Mouse (Mus musculus) erythroblast, embryonic 14.5 days (primary cell): ENCODE measurements around the gene Ogfod3. TPM values are rescaled to one million over a fixed set of nuclear protein-coding genes. Genes with fewer than 3 reads are reported as not detected.

Source experiments
- H3K27me3 ChIP-seq: 2 replicates; pipeline ENCODE4 v1.6.1; 2012; ENCODE audit warnings: inconsistent platforms; ENCODE audit not compliant: control insufficient read depth
- H3K36me3 ChIP-seq: 2 replicates; pipeline ENCODE4 v1.6.1; 2012; ENCODE audit warnings: mild to moderate bottlenecking, inconsistent platforms; ENCODE audit not compliant: control insufficient read depth
- H3K4me1 ChIP-seq: 2 replicates; pipeline ENCODE4 v1.6.1; 2012; ENCODE audit warnings: inconsistent platforms; ENCODE audit not compliant: control insufficient read depth
- H3K4me3 ChIP-seq: replicated peaks from 2 replicates; pipeline ENCODE3; 2012; ENCODE audit warnings: moderate library complexity, mild to moderate bottlenecking, inconsistent platforms
- H3K9me3 ChIP-seq: 2 replicates; pipeline ENCODE4 v1.6.1; 2012; ENCODE audit warnings: low read length, inconsistent platforms, mixed read lengths; ENCODE audit not compliant: control insufficient read depth
- GATA1 ChIP-seq: IDR thresholded peaks from 2 replicates; pipeline ENCODE4 v1.6.1; 2012; ENCODE audit warnings: low read length, inconsistent platforms, mixed read lengths
- TAL1 ChIP-seq: IDR thresholded peaks from 3 replicates; pipeline ENCODE4 v1.6.1; 2012; ENCODE audit warnings: low read length, inconsistent platforms, mixed read lengths
- polyA plus RNA-seq: library from polyadenylated mRNA; stranded (reverse); fragments of >175 nt; gene quantifications from 2 replicates; pipeline ENCODE4 v1.2.3, GENCODE M21; 2012

Gene Ogfod3
- polyA plus RNA-seq, 1 experiment: 1.4 TPM

- TF ChIP-seq TAL1 (no peak), GATA1 (no peak)
- no peaks in the 10 kb centered on the region for H3K36me3 ChIP-seq
- no peaks in the 10 kb centered on the region for H3K27me3 ChIP-seq
- no peak overlapping the region for H3K4me3 ChIP-seq
- peaks cover 26% of the 10 kb centered on the region for H3K4me1 ChIP-seq
- no peaks in the 10 kb centered on the region for H3K9me3 ChIP-seq
Observed at GRCm38 (mm10) chr11:121201436-121202198, 2.9 kb downstream of the Ogfod3 start.

GRCm38 (mm10) chr11:121200781-121201180 lies 3.7 kb downstream of the Ogfod3 start:
- H3K9me3 ChIP-seq: no peaks in the 10 kb centered on the region
- H3K4me1 ChIP-seq: peaks cover 26% of the 10 kb centered on the region
- no peak overlapping the region for H3K4me3 ChIP-seq
- H3K36me3 ChIP-seq: no peaks in the 10 kb centered on the region
- TF ChIP-seq TAL1 (no peak), GATA1 (no peak)
- no peaks in the 10 kb centered on the region for H3K27me3 ChIP-seq

DNA sequence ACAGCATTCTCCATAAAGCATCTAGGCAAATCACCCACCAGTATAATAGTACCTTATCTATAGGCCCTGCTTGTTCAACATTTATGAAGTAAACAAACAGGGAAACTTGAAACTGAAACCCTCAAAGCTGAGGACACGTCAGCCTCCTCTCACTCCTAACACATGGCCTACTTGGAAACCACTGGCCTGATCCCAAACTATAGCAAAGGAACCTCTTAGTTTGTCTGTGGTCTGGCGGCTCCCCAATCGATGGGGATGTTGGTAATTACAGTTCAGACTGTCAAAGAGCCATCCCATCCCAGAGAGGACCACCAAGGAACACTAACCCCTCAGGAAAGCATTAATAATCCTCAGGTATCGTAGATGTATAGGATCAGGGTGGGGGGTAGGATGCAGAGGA lies 4.7 kb downstream of the Ogfod3 start:
- Histone ChIP-seq H3K4me1 (peaks cover 21% of the 10 kb centered on the region), H3K4me3 (no peak overlapping the region)
- no peak for TF ChIP-seq GATA1
- TF ChIP-seq TAL1: no peak

DNA sequence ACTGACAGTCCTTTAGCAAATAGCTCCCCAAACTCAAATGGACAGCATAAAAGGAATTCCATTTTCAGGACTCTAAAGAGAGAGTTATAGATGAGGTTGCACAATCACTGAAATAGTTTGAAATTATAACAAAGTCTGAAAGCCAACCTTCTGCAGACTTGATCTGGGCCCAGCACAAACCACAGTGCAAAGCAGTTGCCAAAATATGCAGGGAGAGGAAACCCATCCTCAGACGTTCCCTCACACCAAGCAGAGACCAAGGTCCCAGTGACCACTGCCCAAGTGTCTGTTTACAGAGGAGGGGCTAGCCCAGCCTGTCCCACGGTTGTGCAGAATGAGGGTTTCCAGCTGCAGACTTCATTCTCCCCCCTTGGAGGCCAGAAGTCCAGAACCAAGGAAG lies 5.9 kb downstream of the Ogfod3 start:
- H3K4me1 ChIP-seq: peaks cover 9% of the 10 kb centered on the region
- H3K9me3 ChIP-seq: no peaks in the 10 kb centered on the region
- H3K4me3 ChIP-seq: no peak overlapping the region
- TF ChIP-seq GATA1 (no peak), TAL1 (no peak)
- H3K36me3 ChIP-seq: no peaks in the 10 kb centered on the region; the same call in 1 of the 2 replicates
- H3K27me3 ChIP-seq: no peaks in the 10 kb centered on the region

More for the DNA sequence above, 4.7 kb downstream of the Ogfod3 start:
- no peaks in the 10 kb centered on the region for H3K27me3 ChIP-seq
- no peaks in the 10 kb centered on the region for H3K36me3 ChIP-seq
- H3K9me3 ChIP-seq: no peaks in the 10 kb centered on the region

DNA sequence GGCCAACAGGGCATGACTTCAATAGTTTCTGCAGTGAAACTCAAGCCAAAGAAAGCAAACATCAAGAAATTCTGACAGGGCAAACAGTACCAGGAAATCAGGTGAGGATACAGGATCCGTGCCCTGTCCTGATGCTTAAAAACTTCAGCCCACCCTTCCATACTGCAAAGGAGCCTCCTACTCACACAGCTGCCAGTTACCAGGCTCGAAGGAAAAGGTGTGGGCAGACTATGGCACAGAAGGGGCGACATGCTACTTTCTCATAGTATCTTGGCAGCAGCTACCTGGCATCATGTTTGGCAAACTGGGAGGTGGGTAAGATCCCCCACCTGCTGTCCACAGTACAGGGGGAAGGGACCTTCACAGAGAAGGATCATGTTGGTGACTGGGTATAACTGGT lies 11.1 kb downstream of the Ogfod3 start:
- Histone ChIP-seq H3K27me3 (no peaks in the 10 kb centered on the region), H3K9me3 (no peaks in the 10 kb centered on the region), H3K36me3 (peaks cover 2% of the 10 kb centered on the region; the same call in 1 of the 2 replicates), H3K4me1 (no peaks in the 10 kb centered on the region; the same call in 1 of the 2 replicates), H3K4me3 (no peak overlapping the region)
- TF ChIP-seq TAL1: no peak
- TF ChIP-seq GATA1: no peak

GRCm38 (mm10) chr11:121192742-121193141 lies 11.8 kb downstream of the Ogfod3 start:
- Histone ChIP-seq H3K4me3 (no peak overlapping the region), H3K27me3 (no peaks in the 10 kb centered on the region), H3K36me3 (peaks cover 2% of the 10 kb centered on the region; the same call in 1 of the 2 replicates), H3K4me1 (no peaks in the 10 kb centered on the region; the same call in 1 of the 2 replicates), H3K9me3 (no peaks in the 10 kb centered on the region)
- no peak for TF ChIP-seq TAL1
- no peak for TF ChIP-seq GATA1

GRCm38 (mm10) chr11:121189681-121190080 lies 14.8 kb downstream of the Ogfod3 start:
- no peaks in the 10 kb centered on the region; the same call in 1 of the 2 replicates for H3K4me1 ChIP-seq
- peaks cover 6% of the 10 kb centered on the region for H3K36me3 ChIP-seq
- TF ChIP-seq TAL1: no peak
- no peak for TF ChIP-seq GATA1

GRCm38 (mm10) chr11:121176285-121177270 lies 27.9 kb downstream of the Ogfod3 start:
- H3K4me1 ChIP-seq: no peaks in the 10 kb centered on the region; the same call in 1 of the 2 replicates
- no peaks in the 10 kb centered on the region for H3K27me3 ChIP-seq
- TF ChIP-seq TAL1 (no peak), GATA1 (no peak)
- no peaks in the 10 kb centered on the region for H3K9me3 ChIP-seq
- H3K4me3 ChIP-seq: no peak overlapping the region
- peaks cover under 1% of the 10 kb centered on the region; the same call in 1 of the 2 replicates for H3K36me3 ChIP-seq

More at GRCm38 (mm10) chr11:121189681-121190080, 14.8 kb downstream of the Ogfod3 start:
- Histone ChIP-seq H3K4me3 (no peak overlapping the region), H3K9me3 (no peaks in the 10 kb centered on the region), H3K27me3 (no peaks in the 10 kb centered on the region)
